Mouse (Mus musculus) monocyte, adult 5-6 weeks (primary cell): ENCODE results near the gene Rps5. TPM values are rescaled to one million over a fixed set of nuclear protein-coding genes. Genes with fewer than 3 reads are reported as not detected.
"Not testable (repeated sequence)": the region's sequence is repeated elsewhere in the genome, so short reads cannot be mapped to it uniquely, and the experiment has no call there.

Experiments used
- ATAC-seq: fragments of 153-309, 156-312 bp; replicated peaks from 2 replicates; pipeline ENCODE4 v1.8.0; 2017; ENCODE audit warnings: mild to moderate bottlenecking; ENCODE audit not compliant: low TSS enrichment, insufficient number of reproducible peaks, severe bottlenecking, poor library complexity, low FRiP score
- total RNA-seq: library from RNA; stranded (forward); fragments of 200-1000, 200-491, 200-594 nt; gene quantifications from 3 replicates; pipeline ENCODE4 v1.2.3, GENCODE M21; 2017

Rps5 gene
- total RNA-seq, 1 experiment from 2014 or later: 585 TPM

GRCm38 (mm10) chr7:12922729-12923128 is 639 bp downstream of the Rps5 start:
- no peak for ATAC-seq

GRCm38 (mm10) chr7:12926316-12926715 is 4.2 kb downstream of the Rps5 start:
- no peak for ATAC-seq

GRCm38 (mm10) chr7:12927191-12927680 is 5.1 kb downstream of the Rps5 start, which contains the start of gene Rnf225:
Gene Rnf225, plus strand, starts transcription at chr7:12927416.
- ATAC-seq: no peak

- ATAC-seq: no peak
These were observed 5.9 kb downstream of the Rps5 start for GRCm38 (mm10) chr7:12927693-12928589.

GRCm38 (mm10) chr7:12933615-12934140 is 11.6 kb downstream of the Rps5 start:
- no peak for ATAC-seq

- no peak for ATAC-seq
These were observed 12.7 kb downstream of the Rps5 start for GRCm38 (mm10) chr7:12934808-12935207.

- ATAC-seq: not testable (repeated sequence)
These were observed 15.2 kb downstream of the Rps5 start for GRCm38 (mm10) chr7:12937254-12937803.

GRCm38 (mm10) chr7:12940599-12940998 is 18.5 kb downstream of the Rps5 start:
- ATAC-seq: no peak

GRCm38 (mm10) chr7:12943488-12943887 is 21.4 kb downstream of the Rps5 start:
- peak; percentile 65 for ATAC-seq

- peak; percentile 97 for ATAC-seq
These were observed 27.2 kb downstream of the Rps5 start for GRCm38 (mm10) chr7:12949032-12949871.

- ATAC-seq: no peak
These were observed 27.8 kb downstream of the Rps5 start for GRCm38 (mm10) chr7:12949872-12950229.

GRCm38 (mm10) chr7:12954896-12955295 is 32.8 kb downstream of the Rps5 start:
- ATAC-seq: no peak

GRCm38 (mm10) chr7:12957511-12957910 is 35.4 kb downstream of the Rps5 start:
- ATAC-seq: no peak

- no peak for ATAC-seq
These were observed 36.9 kb downstream of the Rps5 start for GRCm38 (mm10) chr7:12958948-12959347.

- ATAC-seq: no peak
These were observed 37.6 kb downstream of the Rps5 start for GRCm38 (mm10) chr7:12959718-12960117.

GRCm38 (mm10) chr7:12961511-12962141 is 39.5 kb downstream of the Rps5 start:
- peak; percentile 64 for ATAC-seq

- peak; percentile 90 for ATAC-seq
These were observed 43.6 kb downstream of the Rps5 start, which contains the start of gene Zfp324 for GRCm38 (mm10) chr7:12965678-12966091. Gene Zfp324, plus strand, starts transcription at chr7:12965838.

- ATAC-seq: no peak
These were observed 44.2 kb downstream of the Rps5 start for GRCm38 (mm10) chr7:12966104-12966845.
